ENCODE assay signal across 8 mouse cellular contexts in genomic region chr6:85452816-85453215, GRCm38 (mm10). TPM values are rescaled to one million over a fixed set of nuclear protein-coding genes. Genes with fewer than 3 reads are reported as not detected.
DNase-seq lines count a peak whose midpoint lies in the region; ATAC-seq and TF ChIP-seq lines count a peak whose summit lies in the region.

No protein-coding gene starts in this region.

- no peaks in the 10 kb centered on the region for H3K9me3 ChIP-seq in kidney, embryonic 14.5 days (ENCODE audit: control insufficient read depth, low read length)
- H3K9me3 ChIP-seq in MEL (replicated peaks; ENCODE audit: insufficient read depth, low read length): no peaks in the 10 kb centered on the region
- H3K9me3 ChIP-seq in stomach, embryonic 16.5 days (replicated peaks; ENCODE audit: control insufficient read depth, low read length): no peaks in the 10 kb centered on the region

- H3K27ac ChIP-seq in kidney, embryonic 14.5 days (ENCODE audit: low read depth, low read length): no peak overlapping the region
- H3K27ac ChIP-seq in MEL (ENCODE audit: control insufficient read depth, low read depth, low read length): peak overlapping the region; percentile 70
- peak overlapping the region; percentile 95; the same call in 1 of the 2 replicates for H3K27ac ChIP-seq in stomach, embryonic 16.5 days (ENCODE audit: low read length)

- H3K4me3 ChIP-seq in kidney, embryonic 14.5 days (ENCODE audit: low read length): peak overlapping the region; percentile 63
- H3K4me3 ChIP-seq in MEL (ENCODE audit: control insufficient read depth in 1 of 2, insufficient read depth in 1 of 2, low read depth in 2 of 2, low read length in 2 of 2): peak overlapping the region; percentile 74 to 92
- H3K4me3 ChIP-seq in stomach, embryonic 16.5 days (replicated peaks; ENCODE audit: low read length): peak overlapping the region; percentile 66

- peak overlapping the region; percentile 77 for H3K9ac ChIP-seq in kidney, embryonic 14.5 days (ENCODE audit: low read depth, low read length)
- peak overlapping the region; percentile 81 for H3K9ac ChIP-seq in MEL (ENCODE audit: control insufficient read depth, low read depth, low read length, poor library complexity, severe bottlenecking)
- H3K9ac ChIP-seq in stomach, embryonic 16.5 days (ENCODE audit: low read length): peak overlapping the region; percentile 81

- 0 out of 2 replicates have a peak, but pooled peaks cover 3% of the 10 kb centered on the region for H3K36me3 ChIP-seq in kidney, embryonic 14.5 days (ENCODE audit: control insufficient read depth, insufficient read depth, low read length)
- peaks cover 5 to 44% of the 10 kb centered on the region in 2 experiments for H3K36me3 ChIP-seq in MEL (ENCODE audit: control insufficient read depth in 1 of 2, insufficient read depth in 2 of 2, low read length in 2 of 2)
- H3K36me3 ChIP-seq in stomach, embryonic 16.5 days (ENCODE audit: control insufficient read depth, insufficient read depth, low read length): peaks cover 3% of the 10 kb centered on the region; the same call in 1 of the 2 replicates

- no peak for TF ChIP-seq EP300 in MEL (IDR thresholded peaks at IDR 0.05; ENCODE audit: low read depth in 1 of 2, low read length in 2 of 2)

- DNase-seq in kidney, postnatal 10 days: no peak
- DNase-seq in MEL (ENCODE audit: low read depth, low spot score): peak; percentile 51
- peak; percentile 55 for DNase-seq in liver
- no peak for DNase-seq in gastrocnemius, postnatal 10 days
- no peak for DNase-seq in left cerebral cortex, adult 18-20 months (ENCODE audit: low spot score in 2 of 2)

- no peak for TF ChIP-seq POLR2A in MEL (IDR thresholded peaks at IDR 0.05; ENCODE audit: control insufficient read depth in 1 of 2, insufficient read depth in 1 of 2, low read depth in 1 of 2, low read length in 2 of 2, poor library complexity in 1 of 2)

- peaks cover 64% of the 10 kb centered on the region for H3K79me2 ChIP-seq in MEL (ENCODE audit: control insufficient read depth, insufficient read depth, low read length, poor library complexity)

- ATAC-seq in kidney, embryonic 14.5 days (ENCODE audit: low FRiP score, low TSS enrichment): no peak
- peak; percentile 47 for ATAC-seq in erythroblast, adult 5-6 weeks (replicated peaks; ENCODE audit: low FRiP score, poor library complexity, severe bottlenecking)
- no peak for ATAC-seq in stomach, embryonic 16.5 days (ENCODE audit: insufficient read depth, low FRiP score)

- WGBS in kidney, embryonic 14.5 days: 6% methylated on average over 7 of the region's 7 CpGs
- 2% methylated on average over 7 of the region's 7 CpGs for WGBS in stomach, embryonic 16.5 days

- peak overlapping the region; percentile 90 for H3K4me2 ChIP-seq in kidney, embryonic 14.5 days (replicated peaks; ENCODE audit: low read depth, low read length)
- peak overlapping the region; percentile 89 for H3K4me2 ChIP-seq in stomach, embryonic 16.5 days (ENCODE audit: low read depth, low read length)

- no peaks in the 10 kb centered on the region for H3K27me3 ChIP-seq in kidney, embryonic 14.5 days (ENCODE audit: control insufficient read depth, insufficient read depth, low read length)
- H3K27me3 ChIP-seq in MEL (ENCODE audit: control insufficient read depth in 1 of 2, insufficient read depth in 2 of 2, low read length in 2 of 2): no peaks in the 10 kb centered on the region
- no peaks in the 10 kb centered on the region for H3K27me3 ChIP-seq in stomach, embryonic 16.5 days (ENCODE audit: control insufficient read depth, insufficient read depth, low read length)

- no peak for TF ChIP-seq RAD21 in MEL (IDR thresholded peaks at IDR 0.05; ENCODE audit: low read depth, low read length)

- peaks cover 17% of the 10 kb centered on the region for H3K4me1 ChIP-seq in kidney, embryonic 14.5 days (ENCODE audit: control insufficient read depth, insufficient read depth, low read length)
- peaks cover 8 to 24% of the 10 kb centered on the region in 2 experiments; a peak in 2 of 4 replicates for H3K4me1 ChIP-seq in MEL (ENCODE audit: control insufficient read depth in 1 of 2, insufficient read depth in 2 of 2, low read length in 2 of 2)
- peaks cover 28% of the 10 kb centered on the region for H3K4me1 ChIP-seq in stomach, embryonic 16.5 days (ENCODE audit: control insufficient read depth, insufficient read depth, low read length)

- no peak for TF ChIP-seq CTCF in MEL (IDR thresholded peaks at IDR 0.05 in 2 of 3, conservative IDR thresholded peaks at IDR 0.05 in 1 of 3; ENCODE audit: control insufficient read depth in 1 of 3, insufficient read depth in 1 of 3, low read depth in 2 of 3, low read length in 3 of 3, poor library complexity in 1 of 3, severe bottlenecking in 1 of 3)

TF ChIP-seq in MEL, 35 proteins besides CTCF, POLR2A, EP300 and RAD21:
- no peak for TF ChIP-seq NELFE (IDR thresholded peaks at IDR 0.05; ENCODE audit: low read depth, low read length)
- no peak for TF ChIP-seq POLR2AphosphoS2 (IDR thresholded peaks at IDR 0.05; ENCODE audit: low read length)
- no peak for TF ChIP-seq GATA1 (IDR thresholded peaks at IDR 0.05; ENCODE audit: low read depth, low read length)
TF ChIP-seq in MEL: peak in this region for 0.

RNA-seq across cellular contexts. Expression of gene Pradc1, which starts 1.0 kb away (rescaled TPM):
- 23.3 and 37.8 TPM in 2 replicates for polyA plus RNA-seq in kidney, embryonic 14.5 days (2014; fragmentation: Nextera tagmentation; extraction: Ambion mirVana)
- total RNA-seq in MEL (2012; rRNA removed): 29.3 and 33.6 TPM in 2 replicates
- 10 to 100 TPM in 1 of 2 experiments, not detected in 1; 47.9 TPM for polyA plus RNA-seq in MEL (2012; ENCODE audit: insufficient read depth in 1 of 2, insufficient read length in 2 of 2, low read depth in 1 of 2, low replicate concordance in 2 of 2, missing spikeins in 1 of 2)
- 13.8 TPM in 2 replicates for total RNA-seq in erythroblast, adult 5-6 weeks (2015; ENCODE audit: low replicate concordance)
- total RNA-seq in erythroblast, adult 5-6 weeks (2017; ENCODE audit: low replicate concordance): 5.7 and 8.1 TPM in 2 replicates
- 39.1 and 39.4 TPM in 2 replicates for polyA plus RNA-seq in stomach, embryonic 16.5 days (2015; fragmentation: Nextera tagmentation; extraction: Ambion mirVana)
- 10 to 100 TPM; 15.2 to 17.8 TPM for total RNA-seq in gastrocnemius, postnatal 10 days (2021)
- total RNA-seq in left cerebral cortex, adult 18-20 months (2021): 10 to 100 TPM; 20.3 to 28.0 TPM

RNA-seq across cellular contexts. Expression of gene Cct7, which starts 1.5 kb away (rescaled TPM):
- 545 and 576 TPM in 2 replicates for polyA plus RNA-seq in kidney, embryonic 14.5 days (2014; fragmentation: Nextera tagmentation; extraction: Ambion mirVana)
- 660 and 731 TPM in 2 replicates for total RNA-seq in MEL (2012; rRNA removed)
- polyA plus RNA-seq in MEL (2012; ENCODE audit: insufficient read depth in 1 of 2, insufficient read length in 2 of 2, low read depth in 1 of 2, low replicate concordance in 2 of 2, missing spikeins in 1 of 2): 100 to 1,000 TPM; 222 to 660 TPM
- total RNA-seq in erythroblast, adult 5-6 weeks (2015; ENCODE audit: low replicate concordance): 91.3 and 115 TPM in 2 replicates
- total RNA-seq in erythroblast, adult 5-6 weeks (2017; ENCODE audit: low replicate concordance): 95.1 and 135 TPM in 2 replicates
- 415 and 427 TPM in 2 replicates for polyA plus RNA-seq in stomach, embryonic 16.5 days (2015; fragmentation: Nextera tagmentation; extraction: Ambion mirVana)
- total RNA-seq in gastrocnemius, postnatal 10 days (2021): 100 to 1,000 TPM; 164 to 167 TPM
- 100 to 1,000 TPM; 227 to 234 TPM for total RNA-seq in left cerebral cortex, adult 18-20 months (2021)

RNA-seq across cellular contexts. Expression of gene Smyd5, which starts 21.0 kb away (rescaled TPM):
- 54.8 and 68.4 TPM in 2 replicates for polyA plus RNA-seq in kidney, embryonic 14.5 days (2014; fragmentation: Nextera tagmentation; extraction: Ambion mirVana)
- total RNA-seq in MEL (2012; rRNA removed): 82.5 and 102 TPM in 2 replicates
- 100 to 1,000 TPM in 1 of 2 experiments, not detected in 1; 113 TPM for polyA plus RNA-seq in MEL (2012; ENCODE audit: insufficient read depth in 1 of 2, insufficient read length in 2 of 2, low read depth in 1 of 2, low replicate concordance in 2 of 2, missing spikeins in 1 of 2)
- 1.5 TPM in 2 replicates for total RNA-seq in erythroblast, adult 5-6 weeks (2015; ENCODE audit: low replicate concordance)
- 4.0 and 14.1 TPM in 2 replicates for total RNA-seq in erythroblast, adult 5-6 weeks (2017; ENCODE audit: low replicate concordance)
- polyA plus RNA-seq in stomach, embryonic 16.5 days (2015; fragmentation: Nextera tagmentation; extraction: Ambion mirVana): 41.6 and 43.1 TPM in 2 replicates
- total RNA-seq in gastrocnemius, postnatal 10 days (2021): 10 to 100 TPM; 12.2 to 13.7 TPM
- 10 to 100 TPM; 54.8 to 55.3 TPM for total RNA-seq in left cerebral cortex, adult 18-20 months (2021)

RNA-seq across cellular contexts. Expression of gene Noto, which starts 29.1 kb away (rescaled TPM):
- not detected in 2 replicates for polyA plus RNA-seq in kidney, embryonic 14.5 days (2014; fragmentation: Nextera tagmentation; extraction: Ambion mirVana)
- not detected in 2 replicates for total RNA-seq in MEL (2012; rRNA removed)
- not detected for polyA plus RNA-seq in MEL (2012; ENCODE audit: insufficient read depth in 1 of 2, insufficient read length in 2 of 2, low read depth in 1 of 2, low replicate concordance in 2 of 2, missing spikeins in 1 of 2)
- not detected in 2 replicates for total RNA-seq in erythroblast, adult 5-6 weeks (2015; ENCODE audit: low replicate concordance)
- not detected in 2 replicates for total RNA-seq in erythroblast, adult 5-6 weeks (2017; ENCODE audit: low replicate concordance)
- polyA plus RNA-seq in stomach, embryonic 16.5 days (2015; fragmentation: Nextera tagmentation; extraction: Ambion mirVana): not detected in 2 replicates
- not detected for total RNA-seq in gastrocnemius, postnatal 10 days (2021)
- not detected for total RNA-seq in left cerebral cortex, adult 18-20 months (2021)

RNA-seq across cellular contexts. Expression of gene Fbxo41, which starts 50.0 kb away (rescaled TPM):
- 0.05 and 0.13 TPM in 2 replicates for polyA plus RNA-seq in kidney, embryonic 14.5 days (2014; fragmentation: Nextera tagmentation; extraction: Ambion mirVana)
- total RNA-seq in MEL (2012; rRNA removed): 0.04 TPM in 1 of 2 replicates, not detected in the other
- polyA plus RNA-seq in MEL (2012; ENCODE audit: insufficient read depth in 1 of 2, insufficient read length in 2 of 2, low read depth in 1 of 2, low replicate concordance in 2 of 2, missing spikeins in 1 of 2): under 1 TPM in 1 of 2 experiments, not detected in 1; 0.01 TPM
- total RNA-seq in erythroblast, adult 5-6 weeks (2015; ENCODE audit: low replicate concordance): not detected in 2 replicates
- total RNA-seq in erythroblast, adult 5-6 weeks (2017; ENCODE audit: low replicate concordance): not detected in 2 replicates
- 0.17 and 0.22 TPM in 2 replicates for polyA plus RNA-seq in stomach, embryonic 16.5 days (2015; fragmentation: Nextera tagmentation; extraction: Ambion mirVana)
- under 1 TPM; 0.14 TPM for total RNA-seq in gastrocnemius, postnatal 10 days (2021)
- 10 to 100 TPM; 91.2 to 92.5 TPM for total RNA-seq in left cerebral cortex, adult 18-20 months (2021)

Comparison
In these comparisons a context has a peak if more than half of its experiments do, and no peak if none do; other contexts are left out.
1. DNase-seq: peak in MEL (single experiment) and liver (single experiment); none in kidney, postnatal 10 days (single experiment), gastrocnemius, postnatal 10 days (single experiment) and left cerebral cortex, adult 18-20 months (0 of 2).
2. Peak in every context shown above with its lines, with median percentiles within 50 percentile points of each other: H3K4me3 ChIP-seq and H3K9ac ChIP-seq.